Mouse (Mus musculus): ENCODE measurements around the gene Ndfip2.

GRCm38 (mm10) chr14:105219525-105220376 lies 38.6 kb upstream of the Ndfip2 start:
- no peak for TF ChIP-seq POLR2A (IDR thresholded peaks at IDR 0.05; ENCODE audit: low read depth, low read length)
- TF ChIP-seq CHD2 (IDR thresholded peaks at IDR 0.05; ENCODE audit: low read length) = no peak
- no peak for TF ChIP-seq CTCF (conservative IDR thresholded peaks at IDR 0.05 in 1 of 2, IDR thresholded peaks at IDR 0.05 in 1 of 2; ENCODE audit: low read depth in 2 of 2, low read length in 2 of 2)
- no peak for TF ChIP-seq MAX (IDR thresholded peaks at IDR 0.05; ENCODE audit: low read length)
- TF ChIP-seq EP300 (IDR thresholded peaks at IDR 0.05; ENCODE audit: low read length) = no peak
- no peak for TF ChIP-seq USF2 (conservative IDR thresholded peaks at IDR 0.05; ENCODE audit: low read depth, low read length)
- TF ChIP-seq MEF2A (IDR thresholded peaks at IDR 0.05; ENCODE audit: borderline replicate concordance, low read depth, low read length) = no peak
- no peak for TF ChIP-seq KAT2A (IDR thresholded peaks at IDR 0.05; ENCODE audit: insufficient replicate concordance, low read length)
- no peak for TF ChIP-seq USF1 (IDR thresholded peaks at IDR 0.05; ENCODE audit: low read depth, low read length)
- no peak for TF ChIP-seq SIN3A (IDR thresholded peaks at IDR 0.05; ENCODE audit: low read length)
- TF ChIP-seq RCOR1 (conservative IDR thresholded peaks at IDR 0.05; ENCODE audit: low read depth, low read length) = no peak
- no peak for TF ChIP-seq CHD1 (IDR thresholded peaks at IDR 0.05; ENCODE audit: low read depth, low read length)
- no peak for TF ChIP-seq ZC3H11A (IDR thresholded peaks at IDR 0.05; ENCODE audit: low read depth, low read length)
- TF ChIP-seq ETS1 (conservative IDR thresholded peaks at IDR 0.05; ENCODE audit: low read depth, low read length) = no peak
